Mouse (Mus musculus): ENCODE data around the gene Txnrd2. TPM values are rescaled to one million over a fixed set of nuclear protein-coding genes. Genes with fewer than 3 reads are reported as not detected.
A peak's percentile ranks its signal among the peaks of the same experiment; 100 is the strongest.

Txnrd2 gene
- total RNA-seq, 1 experiment from 2014 or later: 8.5 TPM

DNA sequence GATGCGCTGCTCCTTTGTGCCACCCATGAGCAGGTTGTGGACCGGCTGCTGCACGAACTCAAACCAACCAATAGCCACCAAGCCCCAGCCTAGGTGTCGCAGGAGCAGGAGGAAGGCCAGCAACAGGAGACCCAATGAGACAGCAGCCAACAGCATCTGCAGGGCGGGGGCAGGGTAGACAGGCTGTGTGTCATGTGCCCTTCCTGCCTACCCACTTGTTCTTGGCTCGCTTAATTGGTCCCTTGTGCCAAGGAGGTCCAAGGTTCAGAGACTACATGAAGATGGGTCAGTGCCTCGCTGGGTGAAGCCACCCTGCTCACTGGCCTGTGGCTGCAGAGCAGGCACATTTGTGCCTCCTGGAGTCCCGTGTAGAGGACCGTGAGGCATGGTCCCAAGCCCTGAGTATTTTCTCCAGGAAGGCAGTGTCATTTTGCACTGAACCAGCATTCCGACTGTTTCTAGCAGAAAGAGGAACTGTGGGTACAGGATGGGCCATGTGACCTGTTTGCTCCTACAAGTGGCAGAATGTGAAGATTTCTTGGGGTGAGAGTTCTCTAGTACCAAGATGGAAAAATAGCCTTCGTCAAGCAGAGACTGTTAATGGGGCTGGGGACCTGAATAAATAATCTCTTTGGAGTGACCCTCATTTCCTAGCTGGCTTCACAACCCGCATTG lies 14.2 kb upstream of the Txnrd2 start:
- no peak for ATAC-seq (ENCODE audit: extremely low read depth, insufficient number of reproducible peaks, low FRiP score, poor library complexity, severe bottlenecking)

DNA sequence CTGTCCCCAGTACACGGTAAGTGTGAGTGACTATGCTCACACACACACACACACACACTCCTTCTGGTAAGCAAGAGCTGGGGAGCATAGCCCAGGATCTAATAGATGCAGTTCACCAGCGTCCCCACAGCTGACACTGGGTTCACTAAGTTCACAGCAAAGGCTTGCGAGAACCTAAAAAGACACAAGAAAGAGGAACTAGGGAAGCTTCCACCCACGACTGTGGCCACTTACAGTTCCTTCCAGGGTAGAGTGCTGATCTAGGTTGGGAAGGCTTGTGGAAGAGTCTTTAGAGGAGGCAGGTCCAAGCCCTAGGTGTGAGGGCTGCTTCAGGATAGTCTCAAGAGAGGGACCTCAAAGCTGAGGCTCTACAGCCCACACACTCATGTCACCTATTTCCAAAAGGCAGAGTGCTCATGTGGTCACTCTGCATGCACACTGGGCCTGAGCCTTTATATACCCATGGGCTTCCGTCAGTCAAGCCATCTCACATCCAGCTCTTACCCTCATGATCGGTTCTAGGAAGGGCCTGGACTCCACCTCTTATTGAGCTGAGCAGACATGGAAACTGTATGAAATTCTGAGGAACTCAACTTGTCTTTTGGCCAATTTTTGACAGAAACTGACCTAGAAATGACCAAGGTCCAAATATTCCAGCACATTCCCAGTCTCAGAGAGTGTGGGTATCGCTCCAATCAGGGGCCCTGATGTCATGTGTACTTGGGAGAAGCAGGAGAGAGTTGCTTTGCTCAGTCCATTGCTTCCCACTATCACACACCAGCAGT lies 13.0 kb upstream of the Txnrd2 start:
- peak; percentile 47 for ATAC-seq (ENCODE audit: extremely low read depth, insufficient number of reproducible peaks, low FRiP score, poor library complexity, severe bottlenecking)

DNA sequence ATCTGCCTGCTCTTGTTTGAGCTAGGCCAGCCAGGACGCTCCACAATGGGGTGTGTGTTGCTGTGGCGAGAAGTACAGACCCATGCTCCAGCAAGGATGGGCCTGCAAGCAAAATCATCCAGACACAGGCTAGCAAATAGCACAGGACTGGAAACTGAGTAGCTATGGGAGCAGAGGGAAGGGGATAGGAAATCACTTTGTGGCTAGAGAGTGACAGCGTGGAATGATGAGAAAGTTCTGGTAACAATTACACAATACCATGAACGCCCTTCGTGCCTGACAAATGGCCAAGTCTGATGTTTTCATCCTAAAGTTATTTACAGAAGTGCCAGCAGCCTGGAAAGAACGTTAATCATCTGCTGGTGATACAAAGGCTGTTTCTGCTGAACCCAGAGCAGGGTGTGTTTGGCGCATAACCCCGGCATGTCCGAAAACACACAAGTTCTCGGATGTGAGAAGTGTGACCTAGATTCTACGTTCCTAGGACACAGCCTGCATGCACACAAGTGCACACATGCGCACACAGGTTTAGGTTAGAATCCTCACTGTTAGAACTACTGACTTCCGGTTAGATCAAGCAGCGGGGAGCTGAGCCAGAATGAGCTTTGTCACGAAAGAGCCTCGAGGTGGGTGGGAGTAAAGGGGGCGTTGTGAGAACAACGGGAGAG lies 10.0 kb upstream of the Txnrd2 start:
- ATAC-seq (ENCODE audit: extremely low read depth, insufficient number of reproducible peaks, low FRiP score, poor library complexity, severe bottlenecking): no peak

DNA sequence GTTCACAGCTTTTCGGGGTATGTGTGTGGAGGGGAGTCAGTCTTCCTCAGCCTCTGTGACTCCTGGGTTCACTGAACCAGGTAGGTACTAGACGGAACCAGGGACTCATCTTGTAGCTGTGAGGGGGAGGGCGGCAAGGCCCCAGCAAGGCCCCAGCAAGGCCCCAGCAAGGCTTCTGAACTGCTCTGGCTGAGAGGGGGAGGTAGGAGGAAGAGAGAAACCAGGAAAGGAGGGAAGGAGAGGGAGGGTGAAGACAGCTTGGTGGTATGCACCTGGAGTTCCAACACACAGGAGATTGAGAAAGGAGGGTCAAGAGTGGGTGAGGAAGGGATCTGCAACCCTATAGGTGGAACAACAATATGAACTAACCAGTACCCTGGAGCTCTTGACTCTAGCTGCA lies 9.3 kb upstream of the Txnrd2 start:
- no peak for ATAC-seq (ENCODE audit: extremely low read depth, insufficient number of reproducible peaks, low FRiP score, poor library complexity, severe bottlenecking)

DNA sequence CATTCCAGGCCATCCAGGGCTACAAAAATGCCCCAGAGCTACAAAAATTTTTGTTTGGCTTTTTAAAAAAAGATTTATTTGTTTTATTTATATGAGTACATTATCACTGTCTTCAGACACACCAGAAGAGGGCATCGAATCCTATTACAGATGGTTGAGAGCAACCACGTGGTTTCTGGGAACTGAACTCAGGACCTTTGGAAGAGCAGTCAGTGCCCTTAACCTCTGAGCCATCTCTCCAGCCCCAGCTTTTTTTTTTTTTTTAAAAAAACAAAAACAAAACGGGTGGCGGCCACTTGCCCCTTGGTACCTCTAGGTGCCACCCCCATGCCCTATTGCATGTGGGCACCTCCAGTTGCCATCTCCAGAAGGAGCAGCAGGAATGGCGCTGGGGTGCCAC lies 8.7 kb upstream of the Txnrd2 start:
- ATAC-seq (ENCODE audit: extremely low read depth, insufficient number of reproducible peaks, low FRiP score, poor library complexity, severe bottlenecking): no peak

DNA sequence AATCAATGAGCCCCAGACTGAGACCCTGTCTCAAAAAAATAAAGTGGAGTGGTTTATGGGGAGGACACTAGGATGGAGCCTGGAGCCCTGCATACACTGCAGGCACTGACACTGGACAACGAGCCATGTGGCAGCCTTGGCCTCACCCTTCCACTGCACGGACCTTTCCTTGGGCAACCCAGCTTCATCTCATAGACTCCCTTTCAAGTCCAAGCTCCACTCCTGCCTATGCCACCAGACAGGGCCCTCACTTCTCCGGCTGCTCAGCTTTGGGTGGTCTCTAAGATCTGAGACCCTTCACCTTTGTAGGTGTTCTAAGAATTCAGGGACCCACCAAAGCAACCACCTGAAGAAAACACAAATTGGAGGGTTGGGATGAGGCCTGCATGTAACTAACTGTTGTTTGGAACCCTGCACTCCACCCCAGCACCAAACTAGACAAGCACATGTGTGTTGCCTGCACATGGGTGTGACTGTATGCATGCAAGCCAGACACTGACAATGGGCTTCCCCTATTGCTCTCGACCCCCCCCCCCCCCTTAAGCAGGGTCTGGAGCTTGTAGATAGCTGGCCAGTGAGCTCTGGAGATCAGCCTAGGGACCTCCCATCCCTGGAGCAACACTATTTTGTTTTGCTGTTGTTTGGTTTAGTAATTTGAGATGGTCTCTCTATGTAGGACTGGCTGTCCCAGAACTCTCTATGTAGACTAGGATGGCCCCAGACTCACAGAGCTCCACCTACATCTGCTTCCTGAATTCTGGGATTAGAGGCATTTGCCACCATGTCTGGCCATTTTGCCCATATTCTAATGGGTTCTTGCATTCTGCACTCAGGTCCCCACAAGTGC lies 7.2 kb upstream of the Txnrd2 start:
- ATAC-seq (ENCODE audit: extremely low read depth, insufficient number of reproducible peaks, low FRiP score, poor library complexity, severe bottlenecking): no peak

DNA sequence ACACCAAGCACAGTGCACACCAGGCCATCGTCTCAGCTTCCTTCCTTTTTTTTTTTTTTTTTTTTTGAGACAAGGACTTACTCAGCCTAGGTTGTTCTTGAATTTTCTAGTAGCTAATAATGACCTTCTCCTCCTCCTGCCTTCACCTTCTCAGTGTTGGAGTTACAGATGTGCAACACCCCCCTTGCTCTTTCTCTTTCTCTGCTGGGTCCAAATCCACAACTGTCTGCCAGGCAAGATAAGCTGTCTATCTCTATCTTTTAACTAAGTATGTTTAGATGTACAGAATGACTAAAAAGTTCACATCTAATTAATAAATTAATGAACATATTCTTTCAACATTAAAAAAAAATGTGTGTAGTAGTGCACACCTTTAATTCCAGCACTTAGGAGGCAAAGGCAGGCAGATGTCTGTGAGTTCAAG lies 6.6 kb upstream of the Txnrd2 start:
- no peak for ATAC-seq (ENCODE audit: extremely low read depth, insufficient number of reproducible peaks, low FRiP score, poor library complexity, severe bottlenecking)

DNA sequence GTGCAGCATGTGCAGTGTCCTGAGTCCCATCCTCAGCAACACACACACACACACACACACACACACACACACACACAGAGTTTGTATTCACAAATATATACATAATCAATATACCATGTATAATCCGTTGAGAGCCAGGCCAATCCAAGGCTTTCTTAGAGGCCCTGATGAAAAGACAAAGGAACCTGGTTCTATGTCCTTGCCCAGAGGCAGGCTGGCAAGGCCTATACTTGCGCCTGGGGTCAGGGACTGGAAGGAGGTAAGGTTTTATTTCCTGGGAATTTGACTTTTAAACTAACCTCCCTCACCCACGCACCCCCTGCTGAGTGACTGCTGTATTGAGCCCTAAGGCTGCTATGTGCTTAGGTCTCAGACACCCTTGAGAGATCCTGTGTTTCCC lies 5.6 kb upstream of the Txnrd2 start:
- no peak for ATAC-seq (ENCODE audit: extremely low read depth, insufficient number of reproducible peaks, low FRiP score, poor library complexity, severe bottlenecking)

DNA sequence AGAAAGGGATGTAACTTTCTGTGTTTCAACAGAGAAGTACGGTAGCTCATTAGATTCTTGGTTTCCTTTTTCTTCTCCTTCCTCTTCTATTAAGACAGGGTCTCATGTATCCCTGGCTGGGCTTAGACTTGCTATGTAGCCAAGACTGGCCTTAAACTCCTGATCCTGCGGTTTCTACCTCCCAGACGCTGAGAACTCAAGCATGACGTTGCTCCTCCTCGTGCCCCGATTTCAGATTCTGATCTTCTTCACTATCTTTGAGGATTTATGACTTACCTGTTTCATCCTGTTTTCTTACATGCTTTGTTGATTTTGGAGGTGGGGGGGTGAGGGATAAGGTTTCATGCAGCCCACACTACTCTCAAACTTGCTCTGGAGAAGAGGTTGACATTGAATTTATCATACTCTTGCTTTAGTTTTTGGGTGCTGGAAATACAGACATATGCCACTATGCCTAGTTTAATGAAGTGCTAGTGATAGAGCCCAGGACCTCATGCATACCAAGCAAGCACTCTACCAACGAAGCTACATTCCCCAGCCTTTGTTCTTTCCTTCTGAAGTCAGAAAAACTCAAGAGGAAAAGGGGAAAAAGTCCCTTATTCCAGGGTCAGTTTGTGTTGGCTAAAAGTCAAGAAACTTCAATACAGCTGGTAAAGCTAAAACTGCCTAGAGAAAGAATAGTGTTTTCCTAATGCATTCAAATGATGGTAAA lies 2.8 kb upstream of the Txnrd2 start:
- ATAC-seq (ENCODE audit: extremely low read depth, insufficient number of reproducible peaks, low FRiP score, poor library complexity, severe bottlenecking): no peak

DNA sequence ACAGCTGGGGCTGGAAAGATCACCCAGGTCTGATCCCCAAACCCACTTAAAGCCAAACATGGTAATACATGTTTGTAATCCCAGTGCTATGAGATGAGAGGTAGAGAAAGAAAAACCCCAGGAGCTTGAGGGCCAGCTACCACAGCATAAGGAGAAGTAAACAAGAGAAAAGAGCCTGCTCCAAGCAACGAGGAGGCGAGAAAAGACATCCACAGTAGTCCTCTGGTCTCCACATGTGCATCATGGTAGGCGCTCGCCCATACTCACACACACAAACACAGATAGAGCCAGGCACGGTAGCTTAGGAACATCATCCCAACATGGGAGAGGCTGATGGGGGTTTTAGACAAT lies 2.3 kb upstream of the Txnrd2 start:
- ATAC-seq (ENCODE audit: extremely low read depth, insufficient number of reproducible peaks, low FRiP score, poor library complexity, severe bottlenecking): no peak

DNA sequence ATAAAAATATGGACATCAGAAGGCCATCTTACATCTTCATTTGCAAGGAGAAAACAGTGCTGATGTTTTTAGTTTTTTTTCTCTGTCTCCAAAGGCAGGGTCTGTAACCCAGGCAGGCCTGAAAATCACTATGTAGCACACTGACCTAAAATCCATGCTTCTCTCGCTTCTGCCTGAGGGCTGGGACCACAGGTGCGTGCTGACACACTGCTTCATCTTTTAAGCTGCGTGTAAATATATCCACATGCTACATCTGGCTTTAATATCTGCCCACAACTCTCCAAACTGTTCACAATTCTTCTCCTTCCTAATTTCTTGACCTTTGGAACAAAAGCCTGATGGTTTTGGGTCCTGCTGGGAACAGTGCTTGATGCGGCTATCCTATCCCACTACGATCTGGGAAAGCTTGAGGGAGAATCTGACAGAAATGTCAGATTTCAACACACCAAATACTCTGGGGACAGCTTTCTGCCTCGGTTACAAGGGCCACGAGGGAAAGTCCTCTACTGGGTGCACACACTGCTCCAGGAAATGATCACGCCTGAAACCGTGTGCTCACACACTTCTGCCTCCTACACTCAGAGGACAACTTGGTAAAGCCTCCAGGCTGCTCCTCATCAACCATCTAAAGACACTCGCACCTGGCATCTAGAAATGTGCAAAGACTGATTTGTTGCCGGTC lies 1.7 kb upstream of the Txnrd2 start:
- ATAC-seq (ENCODE audit: extremely low read depth, insufficient number of reproducible peaks, low FRiP score, poor library complexity, severe bottlenecking): no peak

DNA sequence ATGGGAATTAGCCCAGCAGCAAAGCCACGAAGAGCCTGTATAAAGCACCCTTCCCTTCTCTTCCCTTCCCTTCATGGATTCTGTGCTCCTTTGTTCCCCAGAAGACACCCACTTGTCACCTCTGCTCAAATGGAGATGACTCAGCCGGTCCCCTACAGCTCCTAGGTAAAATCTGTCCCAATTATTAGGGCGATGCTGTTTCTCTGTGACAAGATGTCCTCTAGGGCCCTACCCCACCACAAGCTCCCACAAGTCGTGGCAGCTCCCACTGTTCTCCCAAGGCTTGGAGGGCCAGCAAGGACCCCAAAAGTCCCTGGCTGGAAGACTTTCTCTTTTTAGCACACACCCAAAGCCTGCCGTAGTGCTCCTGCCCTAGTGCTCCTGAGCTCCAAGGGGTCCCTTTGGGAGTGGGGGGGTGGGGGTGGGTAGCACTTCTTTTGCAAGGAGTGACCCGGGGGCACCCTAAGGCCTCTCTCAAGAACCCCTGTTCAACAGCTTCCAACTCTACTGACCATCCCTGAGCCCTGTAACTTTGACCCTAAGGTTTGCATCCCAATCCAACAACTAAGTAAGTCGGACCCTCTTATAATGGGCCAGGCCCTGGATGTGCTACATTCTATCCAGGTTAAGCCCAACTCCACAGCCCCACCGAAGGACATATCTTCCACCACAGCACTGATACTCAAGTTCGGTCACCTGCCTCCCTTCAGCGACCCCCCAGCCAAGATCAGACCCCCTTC lies 539 bp upstream of the Txnrd2 start:
- no peak for ATAC-seq (ENCODE audit: extremely low read depth, insufficient number of reproducible peaks, low FRiP score, poor library complexity, severe bottlenecking)

DNA sequence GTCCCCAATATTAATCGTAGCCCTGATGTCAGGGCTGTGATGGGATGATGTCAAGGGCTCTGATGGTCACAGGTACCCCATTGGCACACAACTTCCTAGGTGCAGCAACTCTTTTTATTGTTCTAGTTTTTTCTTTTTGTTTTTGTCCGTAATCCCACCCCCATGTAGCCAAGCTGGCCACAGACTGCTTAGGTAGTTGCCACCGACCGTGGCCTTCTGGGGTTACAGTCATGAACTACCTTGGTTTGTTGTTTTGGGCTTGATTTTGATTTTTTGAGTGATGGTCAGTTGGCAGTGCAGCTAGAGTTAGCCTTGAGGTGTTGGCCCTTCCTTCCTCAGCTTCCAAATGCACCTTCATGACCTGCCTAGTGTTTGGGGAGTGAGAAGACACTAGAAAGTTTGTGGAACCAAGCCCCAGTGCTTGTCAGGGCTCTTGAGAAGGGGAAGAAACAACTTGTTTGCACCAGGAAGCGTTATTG lies 657 bp downstream of the Txnrd2 start, which contains the start of gene Comt:
Gene Comt (minus strand): TSS at position 51 of the 479 bp plus-strand sequence.
- ATAC-seq (ENCODE audit: extremely low read depth, insufficient number of reproducible peaks, low FRiP score, poor library complexity, severe bottlenecking): no peak

DNA sequence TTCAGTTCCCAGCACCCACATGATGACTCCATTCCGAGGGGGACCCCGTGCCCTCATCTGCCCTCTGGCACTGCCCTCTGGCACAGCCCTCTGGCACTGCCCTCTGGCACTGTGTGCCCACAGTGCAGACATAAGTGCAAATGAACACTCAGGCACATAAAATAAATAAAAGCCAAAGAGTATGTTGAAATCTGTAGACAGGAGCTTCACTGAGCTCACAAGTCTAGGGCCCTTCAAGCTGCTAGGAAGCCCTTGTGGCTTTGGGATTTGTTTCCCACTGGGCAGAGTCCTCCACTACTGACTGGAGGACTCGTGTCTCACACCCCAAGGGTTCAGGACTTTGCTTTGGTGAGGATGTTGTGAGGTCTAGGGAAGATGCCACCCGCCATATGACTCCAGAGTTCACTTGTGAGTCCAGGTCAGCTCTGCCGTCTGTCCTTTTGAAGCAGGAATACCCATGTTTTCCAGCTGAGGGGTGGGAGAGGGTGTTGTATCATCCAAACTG lies 1.9 kb downstream of the Txnrd2 start:
- ATAC-seq (ENCODE audit: extremely low read depth, insufficient number of reproducible peaks, low FRiP score, poor library complexity, severe bottlenecking): no peak

DNA sequence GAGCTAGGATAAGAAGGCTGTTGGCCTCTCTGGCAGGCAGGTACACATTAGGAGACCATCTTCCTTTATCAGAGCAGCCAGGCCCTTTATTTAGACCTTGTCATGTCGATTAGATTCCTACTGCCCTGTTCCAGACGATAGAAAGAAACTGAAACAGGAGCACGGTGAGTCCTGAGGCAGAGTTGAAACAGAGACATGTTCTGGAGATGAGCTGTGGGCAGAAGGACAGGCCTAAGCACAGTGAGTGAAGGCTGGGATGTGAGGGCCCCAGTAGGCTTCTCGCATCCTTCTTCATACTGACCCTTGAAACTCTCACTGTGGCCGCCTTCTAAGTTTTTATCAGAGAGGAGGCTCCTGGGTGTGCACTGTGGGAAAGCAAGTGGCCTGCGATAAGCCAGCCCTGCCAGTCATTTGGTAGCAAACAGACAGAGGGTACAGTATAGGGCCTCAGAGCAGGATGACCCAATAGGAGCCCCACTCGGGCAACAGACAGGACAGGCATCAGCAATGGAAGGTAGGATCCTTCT lies 2.4 kb downstream of the Txnrd2 start:
- ATAC-seq (ENCODE audit: extremely low read depth, insufficient number of reproducible peaks, low FRiP score, poor library complexity, severe bottlenecking): no peak

DNA sequence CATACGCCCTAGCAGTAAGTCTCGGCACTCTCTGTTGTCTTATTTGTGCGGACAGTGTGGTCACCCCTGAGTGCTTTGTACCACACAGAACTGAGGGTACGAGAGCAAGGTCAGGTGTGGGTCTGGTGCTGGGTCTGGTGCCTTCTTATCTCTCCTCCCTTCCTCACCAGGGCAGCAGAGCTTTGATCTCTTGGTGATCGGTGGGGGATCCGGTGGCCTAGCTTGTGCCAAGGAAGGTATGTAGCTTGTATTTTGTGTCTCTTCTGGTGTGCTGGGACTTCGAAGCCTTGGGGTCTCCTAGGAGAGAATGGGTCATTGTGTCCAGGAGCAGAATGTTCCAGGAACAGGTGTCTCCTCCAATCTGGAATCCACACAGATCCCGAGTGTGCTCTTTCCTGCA lies 3.5 kb downstream of the Txnrd2 start:
- no peak for ATAC-seq (ENCODE audit: extremely low read depth, insufficient number of reproducible peaks, low FRiP score, poor library complexity, severe bottlenecking)

DNA sequence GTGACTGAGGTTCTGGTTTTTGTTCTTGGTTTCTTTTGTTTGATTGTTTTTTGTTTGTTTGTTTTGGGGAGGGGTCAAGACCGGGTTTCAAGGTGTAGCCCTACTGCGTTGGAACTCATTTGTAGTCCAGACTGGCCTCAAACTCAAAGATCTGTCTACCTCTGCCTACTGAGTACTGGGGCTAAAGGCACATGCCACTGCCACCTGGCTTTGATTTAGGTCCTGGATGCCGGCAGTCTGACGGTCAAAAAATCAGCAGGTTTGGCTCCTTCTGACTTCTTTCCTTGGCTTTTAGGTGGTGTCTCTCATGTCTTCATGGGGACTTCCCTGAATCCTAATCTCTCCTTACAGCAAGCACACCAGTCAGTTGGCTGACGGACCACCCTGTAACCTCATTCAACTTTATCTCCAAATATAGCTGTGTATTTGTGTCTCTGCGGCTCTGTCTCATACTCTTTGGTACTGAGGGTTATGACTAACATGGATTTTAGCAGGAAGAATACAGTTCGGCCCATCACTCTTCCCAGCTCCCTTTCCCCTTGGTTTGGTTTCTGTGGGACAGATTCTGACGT lies 4.5 kb downstream of the Txnrd2 start:
- no peak for ATAC-seq (ENCODE audit: extremely low read depth, insufficient number of reproducible peaks, low FRiP score, poor library complexity, severe bottlenecking)
